Mouse (Mus musculus): Measurements from ENCODE around the gene Gm12355.
"Not testable (repeated sequence)": the region's sequence is repeated elsewhere in the genome, so short reads cannot be mapped to it uniquely, and the experiment has no call there.

The Gm12355 gene

GRCm38 (mm10) chr11:98625611-98626410, at the start of gene Gm12355, which contains the start of gene Gsdma3:
TSS of gene Gm12355 (minus strand) at chr11:98625661.
TSS of gene Gsdma3 (plus strand) at chr11:98626360.
- ChIA-PET POLR2A (no interaction called here), CTCF (interaction anchor here in 2 of 4 experiments (0.6 to 1.3 kb wide), 2 partner anchors 10 to 27 kb away, joined by 3 read pairs; no protein-coding TSS in a partner anchor)

DNA sequence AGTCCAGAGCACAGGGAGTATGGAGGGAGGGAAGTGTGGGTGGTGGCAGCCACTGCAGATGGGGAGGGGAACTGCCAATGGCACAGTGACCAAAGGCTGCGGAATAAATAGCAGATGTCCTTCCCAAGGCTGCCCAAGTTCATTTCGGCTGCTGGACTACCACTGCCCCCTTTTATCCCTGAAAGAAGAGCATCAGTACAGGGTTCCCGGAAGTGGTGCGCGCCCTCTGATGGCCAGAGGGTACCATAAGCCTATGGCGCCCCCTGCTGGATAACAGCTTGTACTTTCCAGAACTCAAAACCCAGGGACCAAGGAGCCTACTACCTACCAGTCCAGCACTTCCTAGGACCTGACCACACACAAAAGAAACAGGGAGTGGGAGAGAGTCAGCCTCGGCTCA, 47.7 kb upstream of the Gm12355 start:
- ChIA-PET CTCF (interaction anchor here (0.6 to 3.7 kb wide), 24 partner anchors 8 to 671 kb away, joined by 3 to 22 read pairs (median 4); partner anchors contain the start of genes Psmd3 (in 3 of the 4) and Gsdma (in 1 of the 4)), POLR2A (interaction anchor here in 2 of 4 experiments (0.6 to 2.2 kb wide), 3 partner anchors 8 to 286 kb away, joined by 5 to 10 read pairs (median 5); partner anchors contain the start of gene Psmd3 (in 2 of the 2))

GRCm38 (mm10) chr11:98672482-98672881, 47.0 kb upstream of the Gm12355 start:
- ChIA-PET POLR2A (interaction anchor here in 2 of 4 experiments (0.6 to 2.2 kb wide), 6 partner anchors 8 to 287 kb away, joined by 3 to 10 read pairs (median 4); partner anchors contain the start of genes Psmd3 (in 2 of the 2) and Ormdl3 (in 1 of the 2)), CTCF (interaction anchor here (0.6 to 3.7 kb wide), 21 partner anchors 8 to 670 kb away, joined by 3 to 22 read pairs (median 5); partner anchors contain the start of genes Psmd3 (in 2 of the 4) and Gsdma (in 1 of the 4))

- CTCF ChIA-PET = interaction anchor here (0.6 to 3.5 kb wide), 8 partner anchors 10 to 214 kb away, joined by 3 to 22 read pairs (median 4); partner anchors contain the start of gene Psmd3 (in 2 of the 4)
- POLR2A ChIA-PET = interaction anchor here in 2 of 4 experiments (1.0 to 2.2 kb wide), 4 partner anchors 9 to 85 kb away, joined by 3 to 10 read pairs (median 4); partner anchors contain the start of genes Ormdl3 (in 1 of the 2) and Psmd3 (in 1 of the 2)
Measured at GRCm38 (mm10) chr11:98671857-98672256, 46.4 kb upstream of the Gm12355 start.

- ChIA-PET POLR2A (interaction anchor here in 2 of 4 experiments (0.7 to 2.2 kb wide), 6 partner anchors 9 to 164 kb away, joined by 3 to 10 read pairs (median 4); partner anchors contain the start of genes Ormdl3 (in 1 of the 2) and Psmd3 (in 1 of the 2)), CTCF (interaction anchor here in 3 of 4 experiments (1.0 to 3.5 kb wide), 5 partner anchors 10 to 213 kb away, joined by 3 to 22 read pairs (median 3); partner anchors contain the start of gene Psmd3 (in 1 of the 3))
Measured at GRCm38 (mm10) chr11:98671284-98671815, 45.9 kb upstream of the Gm12355 start.

- CTCF ChIA-PET = interaction anchor here in 1 of 4 experiments (1.7 kb wide), 1 partner anchor 455 kb away, joined by 9 read pairs; no protein-coding TSS in a partner anchor
Measured at GRCm38 (mm10) chr11:98668984-98669383, 43.5 kb upstream of the Gm12355 start.

DNA sequence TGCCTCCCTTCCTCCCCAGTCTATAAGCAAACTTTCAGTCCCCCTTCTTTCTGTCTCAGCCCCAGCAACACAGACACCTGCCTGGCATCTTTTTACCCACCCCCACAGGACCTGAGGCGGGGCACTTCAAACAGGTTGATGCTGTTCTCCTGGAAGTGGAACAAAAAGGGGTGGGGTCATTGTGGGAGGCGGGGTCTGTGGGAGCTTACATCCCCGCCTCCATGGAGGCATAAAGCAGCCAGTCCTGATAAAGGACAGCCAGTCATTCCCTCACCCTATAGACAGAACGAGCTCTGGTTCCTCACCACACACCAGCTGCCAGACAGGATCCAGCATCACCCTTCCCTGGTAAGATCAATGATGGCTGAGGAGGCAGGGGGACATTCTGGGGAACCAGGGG, 38.6 kb upstream of the Gm12355 start, which contains the start of gene Gsdma:
Gene Gsdma (plus strand): TSS at position 261 of the 400 bp plus-strand sequence.
- POLR2A ChIA-PET = interaction anchor here in 2 of 4 experiments (0.7 to 1.8 kb wide), 5 partner anchors 17 to 206 kb away, joined by 3 to 8 read pairs (median 3); partner anchors contain the start of gene Psmd3 (in 2 of the 2)
- CTCF ChIA-PET = interaction anchor here in 2 of 4 experiments (0.8 to 1.5 kb wide), 4 partner anchors 9 to 18 kb away, joined by 3 to 6 read pairs (median 4); partner anchors contain the start of gene Psmd3 (in 1 of the 2)

More at GRCm38 (mm10) chr11:98668984-98669383, 43.5 kb upstream of the Gm12355 start:
- POLR2A ChIA-PET = interaction anchor here in 2 of 4 experiments (0.8 to 1.4 kb wide), 2 partner anchors 13 kb away, joined by 3 to 6 read pairs; partner anchors contain the start of gene Psmd3 (in 1 of the 2)

GRCm38 (mm10) chr11:98660517-98660916, 35.1 kb upstream of the Gm12355 start:
- POLR2A ChIA-PET = interaction anchor here in 2 of 4 experiments (0.7 to 1.6 kb wide), 2 partner anchors 22 to 161 kb away, joined by 3 to 5 read pairs; partner anchors contain the start of gene Psmd3 (in 1 of the 2)
- CTCF ChIA-PET = interaction anchor here (0.5 to 3.0 kb wide), 27 partner anchors 11 to 399 kb away, joined by 3 to 22 read pairs (median 5); partner anchors contain the start of genes Psmd3 (in 2 of the 4) and Csf3 (in 1 of the 4)

GRCm38 (mm10) chr11:98655076-98655475, 29.6 kb upstream of the Gm12355 start:
- POLR2A ChIA-PET = not testable (repeated sequence)
- CTCF ChIA-PET = interaction anchor here (0.6 to 2.8 kb wide), 23 partner anchors 9 to 313 kb away, joined by 3 to 10 read pairs (median 4); partner anchors contain the start of genes Psmd3 (in 2 of the 4), Gsdma (in 1 of the 4), Gsdma2 (in 1 of the 4) and Ormdl3 (in 1 of the 4)

GRCm38 (mm10) chr11:98646459-98646858, 21.0 kb upstream of the Gm12355 start, which contains the start of gene Gsdma2:
TSS of gene Gsdma2 (plus strand) at chr11:98646759.
- ChIA-PET CTCF (interaction anchor here in 2 of 4 experiments (0.7 to 1.6 kb wide), 2 partner anchors 8 to 1676 kb away, joined by 3 to 4 read pairs; no protein-coding TSS in a partner anchor), POLR2A (no interaction called here)

DNA sequence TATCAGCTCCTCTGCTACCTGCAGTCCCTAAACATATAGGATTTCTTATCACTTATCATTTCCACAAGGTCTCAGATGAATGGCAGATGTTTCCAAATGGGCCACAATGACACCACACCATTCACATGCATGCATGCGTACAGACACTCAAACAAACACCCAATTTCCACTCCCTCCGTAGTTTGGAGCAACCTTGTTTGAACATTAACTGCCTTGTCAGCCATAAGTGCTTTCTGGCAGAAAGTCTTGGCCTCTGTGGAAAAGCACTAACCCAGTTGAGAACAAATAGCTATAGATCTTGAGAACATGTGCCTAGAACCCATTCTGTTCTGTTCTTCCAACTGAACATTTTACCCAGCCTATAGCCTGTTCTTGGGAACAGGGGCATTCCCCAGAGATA, 20.5 kb upstream of the Gm12355 start:
- ChIA-PET POLR2A (no interaction called here), CTCF (interaction anchor here in 3 of 4 experiments (0.6 to 1.6 kb wide), 4 partner anchors 9 to 1677 kb away, joined by 3 to 4 read pairs (median 4); no protein-coding TSS in a partner anchor)

DNA sequence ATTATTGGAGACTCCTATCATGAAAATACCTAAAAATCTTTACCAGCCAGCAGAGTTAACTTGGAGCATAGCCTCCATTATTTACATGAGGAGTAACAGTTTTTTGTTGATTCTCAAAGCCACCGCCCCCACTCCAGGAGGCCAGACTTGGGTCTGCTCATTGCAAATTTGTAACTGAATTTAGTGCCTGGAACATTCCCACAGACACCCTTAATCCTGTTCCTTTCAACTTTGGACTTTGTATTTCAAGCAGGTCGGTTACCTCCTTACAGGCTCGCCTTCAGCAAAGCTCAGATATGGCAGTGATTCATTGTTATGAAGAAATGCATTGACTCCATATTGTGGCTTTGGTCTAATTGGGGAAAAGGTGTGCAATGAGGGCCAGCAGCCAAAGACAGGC, 19.3 kb upstream of the Gm12355 start:
- ChIA-PET CTCF (no interaction called here), POLR2A (interaction anchor here in 1 of 4 experiments (0.8 kb wide), 1 partner anchor 186 kb away, joined by 3 read pairs; no protein-coding TSS in a partner anchor)

DNA sequence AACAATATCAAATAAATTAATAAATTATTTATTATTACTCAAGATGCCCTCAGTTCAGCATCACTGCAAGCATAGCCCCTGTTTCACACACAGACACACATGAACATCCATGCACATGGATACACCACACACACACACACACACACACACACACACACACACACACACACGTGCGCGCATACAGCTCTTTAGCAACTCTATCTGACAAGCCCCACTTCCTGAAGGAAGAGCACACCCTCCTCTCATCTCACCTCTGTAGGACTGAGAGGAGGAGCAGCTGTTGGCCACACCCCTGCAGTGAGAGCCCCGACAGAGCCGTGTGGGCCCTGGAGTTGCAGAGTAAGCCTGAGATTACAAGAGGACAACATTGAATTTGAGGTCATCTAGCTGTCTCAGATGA, 14.6 kb upstream of the Gm12355 start:
- CTCF ChIA-PET = interaction anchor here (0.6 to 1.5 kb wide), 5 partner anchors 15 to 217 kb away, joined by 3 to 4 read pairs (median 3); no protein-coding TSS in a partner anchor
- POLR2A ChIA-PET = interaction anchor here in 1 of 4 experiments (0.6 kb wide), 1 partner anchor 35 kb away, joined by 3 read pairs; no protein-coding TSS in a partner anchor

DNA sequence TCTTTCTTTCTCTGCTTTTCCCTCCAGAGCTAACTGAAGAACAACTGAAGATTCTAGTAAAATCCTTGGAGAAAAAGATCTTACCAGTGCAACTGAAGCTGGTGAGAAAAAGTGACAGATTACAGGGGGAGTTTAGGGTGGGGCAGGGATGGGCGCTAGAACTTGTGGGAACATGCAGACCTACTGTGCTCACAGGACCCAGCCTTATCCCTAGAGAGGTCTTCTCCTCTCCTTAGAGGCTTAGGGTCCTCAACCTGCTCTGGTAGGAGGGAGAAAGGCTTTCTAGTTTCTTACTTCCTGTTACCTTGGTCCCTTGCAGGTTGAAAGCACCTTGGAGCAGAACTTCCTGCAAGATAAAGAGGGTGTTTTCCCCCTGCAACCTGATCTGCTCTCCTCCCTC, 12.0 kb upstream of the Gm12355 start:
- CTCF ChIA-PET = interaction anchor here in 2 of 4 experiments (0.6 to 1.5 kb wide), 2 partner anchors 18 to 31 kb away, joined by 3 to 9 read pairs; no protein-coding TSS in a partner anchor

GRCm38 (mm10) chr11:98635312-98635970, 10.0 kb upstream of the Gm12355 start:
- CTCF ChIA-PET = interaction anchor here in 3 of 4 experiments (0.7 to 2.0 kb wide), 11 partner anchors 9 to 309 kb away, joined by 3 to 7 read pairs (median 4); partner anchors contain the start of gene Gsdma3 (in 1 of the 3)

More for the DNA sequence above, 12.0 kb upstream of the Gm12355 start:
- POLR2A ChIA-PET = interaction anchor here in 1 of 4 experiments (0.6 kb wide), 1 partner anchor 26 kb away, joined by 3 read pairs; no protein-coding TSS in a partner anchor

DNA sequence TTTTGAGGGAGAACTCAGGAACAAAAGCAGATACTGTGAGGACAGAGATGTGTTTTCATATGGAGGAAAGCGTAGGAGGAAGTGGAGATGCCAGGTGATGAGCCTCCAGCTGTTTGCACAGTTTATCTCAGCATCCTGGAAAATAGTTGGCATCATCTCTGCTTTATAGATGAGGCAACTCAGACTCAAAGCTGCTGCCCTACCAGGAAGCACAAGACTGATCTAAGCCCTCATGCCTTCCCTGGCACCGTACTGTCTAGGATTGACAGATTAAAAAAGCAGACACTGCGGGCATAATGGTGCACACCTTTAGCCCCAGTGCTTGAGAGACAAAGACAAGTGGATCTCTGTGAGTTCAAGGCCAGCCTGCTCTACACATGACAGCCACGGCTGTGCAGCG, 5.2 kb upstream of the Gm12355 start:
- CTCF ChIA-PET = interaction anchor here in 1 of 4 experiments (1.3 kb wide), 1 partner anchor 38 kb away, joined by 6 read pairs; no protein-coding TSS in a partner anchor
- POLR2A ChIA-PET = no interaction called here

More at GRCm38 (mm10) chr11:98635312-98635970, 10.0 kb upstream of the Gm12355 start:
- POLR2A ChIA-PET = interaction anchor here in 1 of 4 experiments (1.4 kb wide), 1 partner anchor 46 kb away, joined by 4 read pairs; the partner anchor contains the start of gene Psmd3

DNA sequence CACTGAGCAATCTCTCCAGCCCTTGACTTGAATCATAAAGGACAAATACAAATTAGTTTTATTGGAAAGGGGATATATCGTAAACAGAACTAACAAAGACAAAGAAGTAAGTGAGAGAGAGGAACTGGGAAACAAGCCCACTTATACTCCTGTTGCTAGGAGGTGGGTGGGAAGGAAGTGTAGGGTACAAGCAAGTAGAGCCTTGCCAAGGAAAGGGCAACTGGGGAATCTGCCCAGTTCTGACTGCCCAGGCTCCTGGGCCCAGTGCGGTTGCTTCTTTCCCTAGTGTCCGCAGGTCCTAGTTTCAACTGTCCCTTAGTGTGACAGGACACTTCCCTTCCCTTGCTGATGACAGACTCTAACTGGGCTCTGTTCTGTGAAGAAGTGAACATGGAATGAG, 3.2 kb upstream of the Gm12355 start:
- CTCF ChIA-PET = no interaction called here
- POLR2A ChIA-PET = no interaction called here

Data from embryonic stem cell, embryonic (primary cell).